Mouse (Mus musculus) heart, embryonic 11.5 days (tissue): ENCODE measurements around the gene Ntpcr. TPM values are rescaled to one million over a fixed set of nuclear protein-coding genes. Genes with fewer than 3 reads are reported as not detected.
A peak's percentile ranks its signal among the peaks of the same experiment; 100 is the strongest.

Source experiments
- ATAC-seq: fragments of 200-750 bp; cut with Nextera tagmentation; replicated peaks from 2 replicates; pipeline ENCODE4 v1.8.0; 2017; ENCODE audit warnings: moderate library complexity; ENCODE audit not compliant: insufficient number of reproducible peaks, low FRiP score, low TSS enrichment
- H3K27ac ChIP-seq: fragments of 300-500 bp; sonication (generic); 2 replicates; pipeline ENCODE4 v1.5.1; 2014; ENCODE audit warnings: mild to moderate bottlenecking, low read depth, low read length
- H3K27me3 ChIP-seq: fragments of 300-500 bp; sonication (generic); 2 replicates; pipeline ENCODE4 v1.6.1; 2014; ENCODE audit warnings: mild to moderate bottlenecking, low read length, mixed read lengths; ENCODE audit not compliant: control insufficient read depth, insufficient read depth
- H3K36me3 ChIP-seq: fragments of 300-500 bp; sonication (generic); 2 replicates; pipeline ENCODE4 v1.6.1; 2014; ENCODE audit warnings: mild to moderate bottlenecking, low read length, moderate library complexity, mixed read lengths; ENCODE audit not compliant: control insufficient read depth, insufficient read depth
- H3K4me1 ChIP-seq: fragments of 300-500 bp; sonication (generic); 2 replicates; pipeline ENCODE4 v1.6.1; 2014; ENCODE audit warnings: low read length; ENCODE audit not compliant: control insufficient read depth, insufficient read depth
- H3K4me2 ChIP-seq: fragments of 300-500 bp; sonication (generic); 2 replicates; pipeline ENCODE4 v1.6.1; 2014; ENCODE audit warnings: mild to moderate bottlenecking, moderate library complexity
- H3K4me3 ChIP-seq: fragments of 300-500 bp; sonication (generic); 2 replicates; pipeline ENCODE4 v1.5.1; 2014; ENCODE audit warnings: low read depth, low read length
- H3K9ac ChIP-seq: fragments of 300-500 bp; sonication (generic); 2 replicates; pipeline ENCODE4 v1.6.1; 2014; ENCODE audit warnings: mild to moderate bottlenecking, low read depth, low read length, moderate library complexity
- H3K9me3 ChIP-seq: fragments of 300-500 bp; sonication (generic); replicated peaks from 2 replicates; pipeline ENCODE4 v1.6.1; 2016; ENCODE audit warnings: low read length; ENCODE audit not compliant: control insufficient read depth
- WGBS: fragments of 180-500 bp; shearing (Covaris S2); extraction: QIAGEN DNeasy Blood & Tissue Kit; methylation state at CpG from one replicate; pipeline ENCODE4 v1.1.7; 2014; ENCODE audit not compliant: insufficient replicate concordance; 5-methylcytosine and 5-hydroxymethylcytosine counted together
- polyA plus RNA-seq: library from polyadenylated mRNA; unstranded; fragments of >200 nt; fragmentation: Nextera tagmentation; extraction: Ambion mirVana; gene quantifications from 2 replicates; pipeline ENCODE4 v1.2.1, GENCODE M21; 2014

Gene Ntpcr
- polyA plus RNA-seq, 1 experiment from 2014 or later = 25.3 TPM

GRCm38 (mm10) chr8:125733964-125734956, 4.5 kb downstream of the Ntpcr start:
- Histone ChIP-seq H3K4me1 (no peaks in the 10 kb centered on the region; the same call in 1 of the 2 replicates), H3K36me3 (no peaks in the 10 kb centered on the region), H3K4me3 (peak overlapping the region; percentile 78), H3K9ac (peak overlapping the region; percentile 82), H3K4me2 (peak overlapping the region; percentile 85), H3K27ac (0 out of 2 replicates have a peak overlapping the region, but pooled peaks have one; percentile 10), H3K27me3 (no peaks in the 10 kb centered on the region), H3K9me3 (no peaks in the 10 kb centered on the region)
- 9% methylated on average over 43 of the region's 52 CpGs for WGBS
- ATAC-seq = peak; percentile 90

GRCm38 (mm10) chr8:125738956-125739355, 9.2 kb downstream of the Ntpcr start:
- no peaks in the 10 kb centered on the region for H3K36me3 ChIP-seq
- no peaks in the 10 kb centered on the region for H3K27me3 ChIP-seq
- no peak overlapping the region for H3K9ac ChIP-seq
- H3K4me2 ChIP-seq = no peak overlapping the region
- no peak overlapping the region for H3K4me3 ChIP-seq
- peaks cover 2% of the 10 kb centered on the region for H3K4me1 ChIP-seq
- no peaks in the 10 kb centered on the region for H3K9me3 ChIP-seq
- 93% methylated on average over 4 of the region's 4 CpGs for WGBS
- no peak for ATAC-seq
- H3K27ac ChIP-seq = no peak overlapping the region

DNA sequence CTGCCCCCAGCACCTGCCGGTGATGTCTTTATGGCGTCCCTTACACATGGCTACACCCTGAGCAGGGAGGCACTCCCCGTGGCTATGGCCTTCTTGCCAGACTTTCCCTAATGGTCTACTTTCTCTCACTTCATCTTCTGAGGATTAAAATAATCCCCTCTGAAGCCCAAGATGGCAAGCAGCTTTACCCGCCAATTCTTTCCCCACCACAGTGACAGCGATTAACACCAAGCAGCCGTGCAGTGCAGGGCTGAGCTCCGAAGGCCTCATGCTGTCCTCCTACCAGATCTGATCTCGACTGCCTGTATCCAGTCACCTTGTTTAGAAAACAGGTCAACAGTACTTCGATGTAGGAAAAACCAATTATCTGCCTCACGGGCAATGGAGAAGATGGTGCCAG, 10.9 kb downstream of the Ntpcr start:
- no peak for ATAC-seq
- WGBS = 78% methylated on average over 10 of the region's 10 CpGs
- no peaks in the 10 kb centered on the region for H3K9me3 ChIP-seq
- H3K9ac ChIP-seq = no peak overlapping the region
- H3K27ac ChIP-seq = no peak overlapping the region
- no peak overlapping the region for H3K4me3 ChIP-seq
- no peak overlapping the region for H3K4me2 ChIP-seq
- no peaks in the 10 kb centered on the region for H3K27me3 ChIP-seq
- H3K36me3 ChIP-seq = no peaks in the 10 kb centered on the region
- peaks cover 2% of the 10 kb centered on the region for H3K4me1 ChIP-seq

DNA sequence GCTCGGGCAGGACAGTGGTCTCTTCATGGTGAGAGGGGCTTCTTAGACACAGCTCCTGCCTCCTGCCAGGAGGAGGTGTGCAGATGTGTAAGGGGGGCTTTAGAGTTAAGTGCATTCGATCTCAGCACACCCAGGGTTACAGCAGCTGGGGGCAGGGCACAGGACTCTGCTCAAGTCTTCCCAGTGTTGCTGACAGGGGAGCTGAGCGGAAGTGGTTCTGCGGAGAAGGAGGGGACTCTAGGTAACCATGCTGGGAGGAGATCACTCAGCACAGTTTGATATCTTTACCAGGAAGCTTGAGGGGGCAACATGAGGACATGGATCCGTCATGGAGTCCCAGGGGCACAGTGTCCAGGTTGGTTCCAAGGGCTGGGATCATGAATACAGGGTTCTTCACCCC, 11.6 kb downstream of the Ntpcr start:
- Histone ChIP-seq H3K9me3 (no peaks in the 10 kb centered on the region), H3K36me3 (no peaks in the 10 kb centered on the region), H3K9ac (no peak overlapping the region), H3K27ac (no peak overlapping the region), H3K4me3 (no peak overlapping the region), H3K4me1 (peaks cover 2% of the 10 kb centered on the region), H3K27me3 (no peaks in the 10 kb centered on the region), H3K4me2 (no peak overlapping the region)
- 51% methylated on average over 5 of the region's 5 CpGs for WGBS
- ATAC-seq = no peak; the same call in 1 of the 2 replicates

DNA sequence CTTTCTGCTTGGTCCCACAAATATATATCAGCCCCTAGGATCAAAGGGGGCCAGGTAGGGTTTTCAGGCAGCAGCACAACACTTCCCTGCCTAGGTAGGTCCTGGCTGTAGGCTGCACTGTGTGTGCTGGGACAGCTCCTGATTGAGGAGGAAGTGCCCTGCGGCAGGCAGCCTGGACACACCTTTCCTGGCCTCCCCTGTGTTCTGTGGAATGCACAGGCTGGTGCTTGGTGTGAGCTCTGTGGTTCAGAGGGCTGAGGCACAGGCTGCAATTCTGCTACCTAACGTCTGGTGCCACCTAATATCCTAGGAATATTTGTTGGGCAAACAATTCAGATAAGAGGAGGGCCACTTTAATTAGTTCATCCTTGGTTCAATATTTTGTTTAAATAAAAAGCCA, 12.1 kb downstream of the Ntpcr start:
- Histone ChIP-seq H3K9ac (no peak overlapping the region), H3K4me1 (peaks cover 2% of the 10 kb centered on the region), H3K27ac (no peak overlapping the region), H3K9me3 (no peaks in the 10 kb centered on the region), H3K27me3 (no peaks in the 10 kb centered on the region), H3K4me2 (no peak overlapping the region), H3K4me3 (no peak overlapping the region), H3K36me3 (no peaks in the 10 kb centered on the region)
- no peak for ATAC-seq
- WGBS = 43% methylated on average over 2 of the region's 2 CpGs

DNA sequence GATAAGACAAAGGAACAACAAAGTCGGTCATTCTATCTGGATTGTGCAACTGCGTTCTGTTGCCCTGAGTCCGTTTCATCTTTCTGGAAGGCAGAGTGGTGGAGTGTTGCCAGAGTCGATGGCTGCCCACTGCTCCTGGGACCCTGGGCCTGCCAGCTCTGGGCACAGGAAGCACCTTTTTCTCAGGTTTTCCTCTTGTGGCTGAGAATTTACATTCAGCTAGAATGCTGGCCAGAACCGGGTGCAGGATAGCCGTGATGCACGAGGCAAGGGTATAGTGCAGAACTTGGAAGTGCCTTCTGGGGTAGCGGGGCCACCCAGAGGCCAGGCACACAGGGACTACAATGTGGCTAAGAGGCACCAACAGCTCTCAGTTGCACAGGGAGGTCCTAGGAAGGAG, 12.6 kb downstream of the Ntpcr start:
- WGBS = 64% methylated on average over 8 of the region's 8 CpGs
- Histone ChIP-seq H3K9ac (no peak overlapping the region), H3K27ac (no peak overlapping the region), H3K4me3 (no peak overlapping the region), H3K27me3 (no peaks in the 10 kb centered on the region), H3K36me3 (no peaks in the 10 kb centered on the region), H3K9me3 (no peaks in the 10 kb centered on the region), H3K4me1 (peaks cover 2% of the 10 kb centered on the region), H3K4me2 (no peak overlapping the region)
- no peak for ATAC-seq

DNA sequence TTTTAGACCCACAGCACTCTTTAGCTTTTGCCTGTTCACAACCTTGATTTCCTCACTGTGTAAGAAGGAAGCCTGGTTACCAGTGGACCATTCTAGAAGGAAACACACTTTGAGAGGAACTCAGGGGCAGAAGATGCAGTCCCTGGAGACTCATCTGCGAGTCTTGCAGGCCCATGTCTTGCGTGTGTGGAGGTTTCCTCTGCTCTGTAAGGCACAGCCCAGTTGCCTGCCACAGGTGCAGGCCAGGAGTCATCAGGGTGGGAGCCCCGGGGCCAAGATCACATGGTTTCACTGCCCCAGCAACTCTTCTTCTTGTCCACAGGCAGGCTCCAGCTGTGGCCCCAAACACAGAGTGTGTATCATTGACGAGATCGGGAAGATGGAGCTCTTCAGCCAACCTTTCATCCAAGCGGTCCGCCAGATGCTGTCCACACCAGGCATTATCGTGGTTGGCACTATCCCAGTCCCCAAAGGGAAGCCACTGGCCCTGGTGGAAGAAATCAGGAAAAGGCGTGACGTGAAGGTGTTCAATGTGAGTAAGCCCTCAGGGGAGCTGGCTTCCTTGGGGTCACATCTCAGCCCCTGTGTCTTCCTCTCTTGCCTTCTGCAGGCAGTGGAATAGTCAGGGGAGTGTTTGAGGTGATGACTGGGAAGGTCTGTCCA, 15.3 kb downstream of the Ntpcr start:
- Histone ChIP-seq H3K9me3 (no peaks in the 10 kb centered on the region), H3K36me3 (no peaks in the 10 kb centered on the region), H3K4me2 (no peak overlapping the region), H3K4me3 (no peak overlapping the region), H3K27ac (no peak overlapping the region), H3K4me1 (peaks cover 3% of the 10 kb centered on the region), H3K27me3 (no peaks in the 10 kb centered on the region), H3K9ac (no peak overlapping the region)
- WGBS = 81% methylated on average over 10 of the region's 10 CpGs
- no peak for ATAC-seq

- 65% methylated on average over 8 of the region's 8 CpGs for WGBS
- Histone ChIP-seq H3K27ac (no peak overlapping the region), H3K36me3 (no peaks in the 10 kb centered on the region), H3K9me3 (no peaks in the 10 kb centered on the region), H3K27me3 (no peaks in the 10 kb centered on the region), H3K4me2 (no peak overlapping the region), H3K4me3 (no peak overlapping the region), H3K4me1 (peaks cover 9% of the 10 kb centered on the region), H3K9ac (no peak overlapping the region)
- no peak for ATAC-seq
Measured at GRCm38 (mm10) chr8:125747390-125747789, 17.6 kb downstream of the Ntpcr start.
